19 mouse cellular contexts compared by ENCODE assay signal in genomic region chr7:128067847-128068246, GRCm38 (mm10). TPM values are rescaled to one million over a fixed set of nuclear protein-coding genes. Genes with fewer than 3 reads are reported as not detected.
DNase-seq lines count a peak whose midpoint lies in the region; ATAC-seq and TF ChIP-seq lines count a peak whose summit lies in the region.
"Had no signal": no experiment of that assay in that cellular context is flagged by ENCODE, and none has a peak within 500 bp of the region (broad histone marks: within the 10 kb centered on the region; RNA-seq: fewer than 3 reads in every experiment).

No protein-coding gene starts in this region.

- no peak overlapping the region; the same call in 1 of the 2 replicates for H3K27ac ChIP-seq in intestine, embryonic 16.5 days (ENCODE audit: low read length)
- no peak overlapping the region for H3K27ac ChIP-seq in intestine, embryonic 15.5 days
- H3K27ac ChIP-seq in spleen, adult 2 months (ENCODE audit: insufficient read depth, low read length), result 0 out of 2 replicates have a peak overlapping the region, but pooled peaks have one; percentile 3
- no peak overlapping the region for H3K27ac ChIP-seq in midbrain, embryonic 10.5 days (replicated peaks)
- H3K27ac ChIP-seq: embryonic facial prominence, embryonic 15.5 days; forebrain, embryonic 13.5 days; neural tube, embryonic 13.5 days had no signal

- H3K9me3 ChIP-seq in intestine, embryonic 16.5 days (ENCODE audit: control insufficient read depth, low read length), result no peaks in the 10 kb centered on the region
- H3K9me3 ChIP-seq in intestine, embryonic 15.5 days, result no peaks in the 10 kb centered on the region
- H3K9me3 ChIP-seq in midbrain, embryonic 10.5 days (replicated peaks), result no peaks in the 10 kb centered on the region
- H3K9me3 ChIP-seq: embryonic facial prominence, embryonic 15.5 days; forebrain, embryonic 13.5 days; neural tube, embryonic 13.5 days had no signal

- no peak for TF ChIP-seq POLR2A in spleen, adult 2 months (IDR thresholded peaks at IDR 0.05; ENCODE audit: low read depth, low read length)

- no peaks in the 10 kb centered on the region for H3K36me3 ChIP-seq in intestine, embryonic 16.5 days (ENCODE audit: control insufficient read depth, insufficient read depth, low read length)
- H3K36me3 ChIP-seq in intestine, embryonic 15.5 days, result no peaks in the 10 kb centered on the region
- no peaks in the 10 kb centered on the region for H3K36me3 ChIP-seq in spleen, adult 2 months (ENCODE audit: control insufficient read depth, insufficient read depth, low read length)
- H3K36me3 ChIP-seq in splenic B cell, adult 2 months (ENCODE audit: control insufficient read depth, insufficient read depth, low read length, poor library complexity, severe bottlenecking), result no peaks in the 10 kb centered on the region
- no peaks in the 10 kb centered on the region for H3K36me3 ChIP-seq in midbrain, embryonic 10.5 days
- H3K36me3 ChIP-seq: embryonic facial prominence, embryonic 15.5 days; heart, embryonic 12.5 days; neural tube, embryonic 13.5 days had no signal

- no peak overlapping the region for H3K4me2 ChIP-seq in intestine, embryonic 16.5 days (ENCODE audit: low read depth, low read length)
- no peak overlapping the region for H3K4me2 ChIP-seq in intestine, embryonic 15.5 days (replicated peaks)
- H3K4me2 ChIP-seq: embryonic facial prominence, embryonic 15.5 days; forebrain, embryonic 13.5 days; heart, embryonic 12.5 days; neural tube, embryonic 13.5 days had no signal

- H3K27me3 ChIP-seq in intestine, embryonic 16.5 days (replicated peaks; ENCODE audit: control insufficient read depth, insufficient read depth, low read length), result no peaks in the 10 kb centered on the region
- no peaks in the 10 kb centered on the region for H3K27me3 ChIP-seq in intestine, embryonic 15.5 days (replicated peaks)
- H3K27me3 ChIP-seq in spleen, adult 2 months (ENCODE audit: control insufficient read depth, insufficient read depth, low read length), result no peaks in the 10 kb centered on the region
- H3K27me3 ChIP-seq in splenic B cell, adult 2 months (ENCODE audit: control insufficient read depth, insufficient read depth, low read length, poor library complexity, severe bottlenecking), result no peaks in the 10 kb centered on the region
- no peaks in the 10 kb centered on the region for H3K27me3 ChIP-seq in midbrain, embryonic 10.5 days (ENCODE audit: low read depth, poor library complexity, severe bottlenecking)
- H3K27me3 ChIP-seq: embryonic facial prominence, embryonic 15.5 days; forebrain, embryonic 13.5 days; heart, embryonic 12.5 days; neural tube, embryonic 13.5 days had no signal

- no peak for TF ChIP-seq CTCF in spleen, adult 2 months (IDR thresholded peaks at IDR 0.05; ENCODE audit: extremely low read depth, insufficient read depth, insufficient read length, insufficient replicate concordance)

- DNase-seq in spleen, adult 2 months (ENCODE audit: low read depth in 1 of 2, low spot score in 2 of 2), result peak in 1 of 2 experiments; percentile 53
- no peak for DNase-seq in spleen, adult 12 weeks (ENCODE audit: low spot score)
- peak; percentile 38 for DNase-seq in splenic B cell, adult 2 months (ENCODE audit: low read depth, low spot score)
- DNase-seq in midbrain, embryonic 10.5 days (ENCODE audit: low spot score), result no peak
- no peak for DNase-seq in layer of hippocampus, postnatal 36 days
- DNase-seq: cerebellum, adult 11-12 months; kidney, adult 11 months; retina, postnatal 1 day had no signal

- H3K9ac ChIP-seq in intestine, embryonic 16.5 days (ENCODE audit: low read depth, low read length), result no peak overlapping the region
- H3K9ac ChIP-seq in intestine, embryonic 15.5 days, result no peak overlapping the region
- H3K9ac ChIP-seq: embryonic facial prominence, embryonic 15.5 days; forebrain, embryonic 13.5 days; heart, embryonic 12.5 days; neural tube, embryonic 13.5 days had no signal

- WGBS in intestine, embryonic 16.5 days, result 59% methylated on average over 3 of the region's 3 CpGs
- 48% methylated on average over 3 of the region's 3 CpGs for WGBS in intestine, embryonic 15.5 days
- WGBS in spleen, adult 2 months, result 40% methylated on average over 3 of the region's 3 CpGs
- WGBS in midbrain, embryonic 10.5 days, result 52% methylated on average over 3 of the region's 3 CpGs

- H3K4me3 ChIP-seq in intestine, embryonic 16.5 days (ENCODE audit: low read length), result no peak overlapping the region
- H3K4me3 ChIP-seq in intestine, embryonic 15.5 days (replicated peaks), result no peak overlapping the region
- no peak overlapping the region for H3K4me3 ChIP-seq in spleen, adult 2 months (ENCODE audit: extremely low read depth, insufficient read depth, insufficient read length)
- H3K4me3 ChIP-seq in midbrain, embryonic 10.5 days, result no peak overlapping the region
- H3K4me3 ChIP-seq: embryonic facial prominence, embryonic 15.5 days; forebrain, embryonic 13.5 days; heart, embryonic 12.5 days; neural tube, embryonic 13.5 days had no signal

- 0 out of 2 replicates have a peak, but pooled peaks have one; percentile 38 for ATAC-seq in intestine, embryonic 16.5 days
- no peak for ATAC-seq in intestine, embryonic 15.5 days
- ATAC-seq in common myeloid progenitor, adult 5-6 weeks (replicated peaks; ENCODE audit: low read depth, poor library complexity, severe bottlenecking), result peak; percentile 57
- ATAC-seq: forebrain, embryonic 13.5 days; midbrain, embryonic 16.5 days had no signal

- H3K4me1 ChIP-seq in intestine, embryonic 16.5 days (ENCODE audit: control insufficient read depth, insufficient read depth, low read length), result 0 out of 2 replicates have a peak, but pooled peaks cover 3% of the 10 kb centered on the region
- 0 out of 2 replicates have a peak, but pooled peaks cover 3% of the 10 kb centered on the region for H3K4me1 ChIP-seq in intestine, embryonic 15.5 days (replicated peaks)
- peaks cover 14% of the 10 kb centered on the region; the same call in 1 of the 2 replicates for H3K4me1 ChIP-seq in spleen, adult 2 months (ENCODE audit: control insufficient read depth, insufficient read depth, insufficient read length)
- no peaks in the 10 kb centered on the region for H3K4me1 ChIP-seq in midbrain, embryonic 10.5 days
- H3K4me1 ChIP-seq: embryonic facial prominence, embryonic 15.5 days; forebrain, embryonic 13.5 days; heart, embryonic 12.5 days; neural tube, embryonic 13.5 days had no signal

RNA-seq across cellular contexts. Expression of gene Gm49368, which starts 5.4 kb away (rescaled TPM):
- not detected in 2 replicates for polyA plus RNA-seq in intestine, embryonic 16.5 days (2015; fragmentation: Nextera tagmentation; extraction: Ambion mirVana)
- not detected in 2 replicates for polyA plus RNA-seq in intestine, embryonic 15.5 days (2015; fragmentation: Nextera tagmentation; extraction: Ambion mirVana)
- polyA plus RNA-seq in spleen, adult 2 months (2012; rRNA removed), result 0.40 and 0.61 TPM in 2 replicates
- total RNA-seq in common myeloid progenitor, adult 5-6 weeks (2017), result not detected in 2 replicates
- polyA plus RNA-seq in midbrain, embryonic 10.5 days (2016; fragmentation: Nextera tagmentation; extraction: Ambion mirVana), result not detected in 2 replicates
- not detected for total RNA-seq in layer of hippocampus, postnatal 36 days (2021)
- total RNA-seq: adrenal gland, postnatal 36 days; hematopoietic stem cell, adult 5-6 weeks had no signal
- polyA plus RNA-seq: embryonic facial prominence, embryonic 15.5 days; forebrain, embryonic 13.5 days; heart, embryonic 12.5 days; lung, embryonic 16.5 days; midbrain, embryonic 16.5 days; neural tube, embryonic 13.5 days had no signal

RNA-seq across cellular contexts. Expression of gene Itgam, which starts 5.4 kb away (rescaled TPM):
- polyA plus RNA-seq in intestine, embryonic 16.5 days (2015; fragmentation: Nextera tagmentation; extraction: Ambion mirVana), result 2.4 and 2.5 TPM in 2 replicates
- polyA plus RNA-seq in intestine, embryonic 15.5 days (2015; fragmentation: Nextera tagmentation; extraction: Ambion mirVana), result 2.1 TPM in 2 replicates
- 11.1 and 26.4 TPM in 2 replicates for polyA plus RNA-seq in spleen, adult 2 months (2012; rRNA removed)
- total RNA-seq in common myeloid progenitor, adult 5-6 weeks (2017), result 10.8 and 12.8 TPM in 2 replicates
- 0.48 and 0.68 TPM in 2 replicates for polyA plus RNA-seq in midbrain, embryonic 10.5 days (2016; fragmentation: Nextera tagmentation; extraction: Ambion mirVana)
- 10 to 100 TPM in 1 of 2 experiments, 1 to 10 TPM in 1; 9.1 to 12.0 TPM for total RNA-seq in layer of hippocampus, postnatal 36 days (2021)
